8 mouse cellular contexts compared by ENCODE assay signal in genomic region chr1:118388127-118388756, GRCm38 (mm10). TPM values are rescaled to one million over a fixed set of nuclear protein-coding genes. Genes with fewer than 3 reads are reported as not detected.
DNase-seq lines count a peak whose midpoint lies in the region; ATAC-seq and TF ChIP-seq lines count a peak whose summit lies in the region.

No protein-coding gene starts in this region.

- H3K4me3 ChIP-seq in forebrain, postnatal 0 days (ENCODE audit: low read depth, low read length): peak overlapping the region; percentile 91
- H3K4me3 ChIP-seq in layer of hippocampus, adult 2 months: peak overlapping the region; percentile 85

- no peaks in the 10 kb centered on the region for H3K36me3 ChIP-seq in forebrain, postnatal 0 days (ENCODE audit: insufficient read depth)

- peak; percentile 61 for DNase-seq in MEL-GATA-1-ER (ENCODE audit: extremely low read depth, low read depth)
- peak; percentile 68 to 70 for DNase-seq in cerebellum, adult 18-20 months
- DNase-seq in forebrain, postnatal 0 days: peak; percentile 76
- DNase-seq in heart, postnatal 4 days: peak; percentile 79
- DNase-seq in layer of hippocampus, adult 2 months (ENCODE audit: low spot score in 2 of 2): peak; percentile 51 to 62
- peak; percentile 83 for DNase-seq in lung, postnatal 10 days
- DNase-seq in ovary, postnatal 14 days (ENCODE audit: low spot score): peak; percentile 44
- DNase-seq in thymus, postnatal 14 days: peak; percentile 79

- H3K4me2 ChIP-seq in forebrain, postnatal 0 days (ENCODE audit: low read depth): peak overlapping the region; percentile 62

- peak overlapping the region; percentile 91 for H3K27ac ChIP-seq in forebrain, postnatal 0 days (ENCODE audit: low read depth, low read length)
- peak overlapping the region; percentile 95 for H3K27ac ChIP-seq in layer of hippocampus, adult 2 months

- ATAC-seq in forebrain, postnatal 0 days: peak; percentile 30; the same call in 1 of the 2 replicates

- TF ChIP-seq CTCF in forebrain, postnatal 0 days (IDR thresholded peaks at IDR 0.05; ENCODE audit: low read depth): no peak
- no peak for TF ChIP-seq CTCF in layer of hippocampus, adult 2 months (conservative IDR thresholded peaks at IDR 0.05)

- H3K9me3 ChIP-seq in forebrain, postnatal 0 days (ENCODE audit: low read length): no peaks in the 10 kb centered on the region

- peak overlapping the region; percentile 40 for H3K9ac ChIP-seq in forebrain, postnatal 0 days

- H3K27me3 ChIP-seq in forebrain, postnatal 0 days (ENCODE audit: insufficient read depth, low read length): no peaks in the 10 kb centered on the region

- WGBS in forebrain, postnatal 0 days: under 1% methylated on average over 19 of the region's 19 CpGs

- H3K4me1 ChIP-seq in forebrain, postnatal 0 days (ENCODE audit: insufficient read depth): no peaks in the 10 kb centered on the region

RNA-seq across cellular contexts. Expression of gene Clasp1, which starts 0.6 kb away (rescaled TPM):
- total RNA-seq in forebrain, postnatal 0 days (2014; rRNA removed): 134 and 168 TPM in 2 replicates
- polyA plus RNA-seq in forebrain, postnatal 0 days (2015; fragmentation: Nextera tagmentation; extraction: Ambion mirVana): 36.8 and 67.3 TPM in 2 replicates
- 100 to 1,000 TPM; 340 to 344 TPM for total RNA-seq in heart, postnatal 4 days (2021)
- 100 to 1,000 TPM in 1 of 2 experiments, 10 to 100 TPM in 1; 92.5 to 102 TPM for total RNA-seq in layer of hippocampus, adult 2 months (2021)

Comparison
In these comparisons a context has a peak if more than half of its experiments do, and no peak if none do; other contexts are left out.
1. Peak in every context shown above with its lines: DNase-seq, ATAC-seq, H3K4me3 ChIP-seq and H3K27ac ChIP-seq.